Mouse (Mus musculus) gastrocnemius, adult 8-10 months (tissue): ENCODE data around the gene Tysnd1. TPM values are rescaled to one million over a fixed set of nuclear protein-coding genes. Genes with fewer than 3 reads are reported as not detected.

Source experiments
- DNase-seq, 2 experiments: peaks; one replicate each; pipeline ENCODE4 v3.0.0; 2022; ENCODE audit warnings: low spot score in 2 of 2
- total RNA-seq, 4 experiments: library from RNA; stranded (reverse); gene quantifications; 2 replicates each; pipeline ENCODE4 v1.2.4; 2022

Gene Tysnd1
- total RNA-seq, 4 experiments from 2014 or later = 12.6 to 16.1 (median 14.5) TPM

GRCm38 (mm10) chr10:61734377-61734776 lies 39.1 kb downstream of the Tysnd1 start:
- no peak for DNase-seq

GRCm38 (mm10) chr10:61736671-61737078 lies 41.4 kb downstream of the Tysnd1 start:
- no peak for DNase-seq

- DNase-seq = no peak
Observed at GRCm38 (mm10) chr10:61737537-61737936, 42.2 kb downstream of the Tysnd1 start.

GRCm38 (mm10) chr10:61738126-61738525 lies 42.8 kb downstream of the Tysnd1 start:
- DNase-seq = no peak

- DNase-seq = no peak
Observed at GRCm38 (mm10) chr10:61741306-61741705, 46.0 kb downstream of the Tysnd1 start.

GRCm38 (mm10) chr10:61741873-61742272 lies 46.6 kb downstream of the Tysnd1 start:
- DNase-seq = no peak

- no peak for DNase-seq
Observed at GRCm38 (mm10) chr10:61742336-61742735, 47.0 kb downstream of the Tysnd1 start.

- DNase-seq = no peak
Observed at GRCm38 (mm10) chr10:61745133-61745532, 49.8 kb downstream of the Tysnd1 start.

- DNase-seq = no peak
Observed at GRCm38 (mm10) chr10:61747302-61747701, 52.0 kb downstream of the Tysnd1 start.

GRCm38 (mm10) chr10:61750014-61750413 lies 54.7 kb downstream of the Tysnd1 start:
- no peak for DNase-seq

GRCm38 (mm10) chr10:61751534-61752219 lies 56.4 kb downstream of the Tysnd1 start:
- DNase-seq = no peak

Other genes starting within 250 kb of the Tysnd1 start
- gene Eif4ebp2, start 242.9 kb upstream of the Tysnd1 start, total RNA-seq = 100 to 1,000 TPM; 154 to 242 (median 183) TPM
- gene Lrrc20, start 219.7 kb upstream of the Tysnd1 start, total RNA-seq = 100 to 1,000 TPM; 151 to 195 (median 168) TPM
- not detected for gene Npffr1, start 100.0 kb upstream of the Tysnd1 start, total RNA-seq
- gene Ppa1, start 47.0 kb upstream of the Tysnd1 start, total RNA-seq = 10 to 100 TPM; 52.1 to 64.3 (median 60.7) TPM
- gene Sar1a, start 15.2 kb upstream of the Tysnd1 start, total RNA-seq = 100 to 1,000 TPM; 119 to 156 (median 128) TPM
- 10 to 100 TPM; 11.7 to 13.7 (median 12.5) TPM for gene Aifm2, start 19.7 kb downstream of the Tysnd1 start, total RNA-seq
- under 1 TPM; 0.36 to 0.72 (median 0.55) TPM for gene H2afy2, start 88.6 kb downstream of the Tysnd1 start, total RNA-seq